Mouse (Mus musculus) midbrain, embryonic 12.5 days (tissue): ENCODE measurements at regions not wholly inside any gene's neighbourhood (a gene's known extent, or its start where the extent isn't known, plus 50 kb on each side); places are given as distances from the start of the nearest gene placed in this dataset.
A peak's percentile ranks its signal among the peaks of the same experiment; 100 is the strongest.

Source experiments
- ATAC-seq: fragments of 200-750 bp; cut with Nextera tagmentation; 2 replicates; pipeline ENCODE4 v1.8.0; 2017; ENCODE audit warnings: low read depth, moderate TSS enrichment, moderate library complexity; ENCODE audit not compliant: low FRiP score
- H3K27ac ChIP-seq: fragments of 300-500 bp; sonication (generic); replicated peaks from 2 replicates; pipeline ENCODE4 v1.5.1; 2016; ENCODE audit warnings: mild to moderate bottlenecking
- H3K27me3 ChIP-seq: fragments of 300-500 bp; sonication (generic); 2 replicates; pipeline ENCODE4 v1.6.1; 2016; ENCODE audit warnings: mild to moderate bottlenecking
- H3K36me3 ChIP-seq: fragments of 300-500 bp; sonication (generic); 2 replicates; pipeline ENCODE4 v1.6.1; 2016
- H3K4me1 ChIP-seq: fragments of 300-500 bp; sonication (generic); 2 replicates; pipeline ENCODE4 v1.6.1; 2016
- H3K4me2 ChIP-seq: fragments of 300-500 bp; sonication (generic); replicated peaks from 2 replicates; pipeline ENCODE4 v1.6.1; 2016; ENCODE audit warnings: mild to moderate bottlenecking, moderate library complexity
- H3K4me3 ChIP-seq: fragments of 300-500 bp; sonication (generic); 2 replicates; pipeline ENCODE4 v1.5.1; 2016; ENCODE audit warnings: mild to moderate bottlenecking
- H3K9ac ChIP-seq: fragments of 300-500 bp; sonication (generic); replicated peaks from 2 replicates; pipeline ENCODE4 v1.6.1; 2016; ENCODE audit warnings: mild to moderate bottlenecking, moderate library complexity
- H3K9me3 ChIP-seq: fragments of 300-500 bp; sonication (generic); 2 replicates; pipeline ENCODE4 v1.6.1; 2016; ENCODE audit warnings: mild to moderate bottlenecking
- WGBS: fragments of 180-500 bp; shearing (Covaris S2); methylation state at CpG from one replicate; pipeline ENCODE4 v1.1.7; 2016; 5-methylcytosine and 5-hydroxymethylcytosine counted together

DNA sequence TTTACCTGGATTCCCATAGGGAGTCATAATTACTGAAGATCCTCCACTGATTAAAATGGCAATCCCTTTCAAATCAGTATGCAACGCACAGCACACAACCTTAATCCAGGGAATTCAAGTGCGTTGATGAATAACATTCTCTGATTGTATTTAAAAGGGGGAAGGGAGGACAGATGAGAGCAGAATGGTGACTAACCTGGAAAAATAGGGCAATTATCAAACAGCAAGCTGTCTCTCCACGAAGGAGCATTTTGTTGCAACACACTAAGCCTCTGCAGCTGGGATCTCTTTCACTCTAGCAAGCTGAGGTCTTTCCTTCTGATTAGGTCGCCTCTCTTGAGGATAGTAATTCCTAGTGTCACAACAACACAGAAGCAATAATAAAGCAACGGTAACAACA, 501.5 kb downstream of the Tusc1 start:
- no peak overlapping the region for H3K4me3 ChIP-seq
- H3K9me3 ChIP-seq, result no peaks in the 10 kb centered on the region
- H3K27ac ChIP-seq, result no peak overlapping the region
- 22% methylated on average over 5 of the region's 5 CpGs for WGBS
- no peaks in the 10 kb centered on the region for H3K27me3 ChIP-seq
- no peak overlapping the region for H3K4me2 ChIP-seq
- H3K36me3 ChIP-seq, result no peaks in the 10 kb centered on the region
- no peak overlapping the region for H3K9ac ChIP-seq
- ATAC-seq, result peak; percentile 64
- H3K4me1 ChIP-seq, result peaks cover 6% of the 10 kb centered on the region; the same call in 1 of the 2 replicates

DNA sequence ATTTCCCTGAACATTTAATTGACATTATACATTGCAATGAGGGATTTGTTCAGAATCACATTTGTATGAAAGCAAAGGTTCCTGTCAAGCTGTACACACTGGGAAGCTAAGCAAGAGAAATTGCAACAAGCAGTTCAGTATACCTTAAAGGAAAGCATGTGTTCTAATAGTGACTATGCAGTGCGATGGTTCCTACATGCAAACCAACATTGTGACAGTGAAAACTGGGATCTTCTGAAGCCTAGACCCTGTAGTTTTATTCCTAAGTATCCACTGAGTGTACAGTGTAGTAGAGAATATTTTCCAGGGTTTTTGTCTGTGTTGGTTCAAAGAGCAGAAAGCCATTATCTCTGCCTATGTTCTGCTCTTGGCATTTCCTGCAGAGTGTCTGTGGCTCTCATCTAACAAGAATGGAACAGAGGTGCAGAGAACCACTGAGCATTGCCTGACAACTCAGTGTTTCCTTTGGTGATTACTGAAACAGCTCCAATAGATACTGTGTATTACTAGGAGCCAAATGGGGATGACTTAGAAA, 504.1 kb downstream of the Tusc1 start:
- peaks cover 6% of the 10 kb centered on the region; the same call in 1 of the 2 replicates for H3K4me1 ChIP-seq
- H3K9me3 ChIP-seq, result no peaks in the 10 kb centered on the region
- no peaks in the 10 kb centered on the region for H3K27me3 ChIP-seq
- WGBS, result 85% methylated on average over 1 of the region's 1 CpGs
- no peak overlapping the region for H3K27ac ChIP-seq
- no peak overlapping the region for H3K9ac ChIP-seq
- H3K4me2 ChIP-seq, result no peak overlapping the region
- no peak overlapping the region for H3K4me3 ChIP-seq
- ATAC-seq, result no peak
- no peaks in the 10 kb centered on the region for H3K36me3 ChIP-seq

DNA sequence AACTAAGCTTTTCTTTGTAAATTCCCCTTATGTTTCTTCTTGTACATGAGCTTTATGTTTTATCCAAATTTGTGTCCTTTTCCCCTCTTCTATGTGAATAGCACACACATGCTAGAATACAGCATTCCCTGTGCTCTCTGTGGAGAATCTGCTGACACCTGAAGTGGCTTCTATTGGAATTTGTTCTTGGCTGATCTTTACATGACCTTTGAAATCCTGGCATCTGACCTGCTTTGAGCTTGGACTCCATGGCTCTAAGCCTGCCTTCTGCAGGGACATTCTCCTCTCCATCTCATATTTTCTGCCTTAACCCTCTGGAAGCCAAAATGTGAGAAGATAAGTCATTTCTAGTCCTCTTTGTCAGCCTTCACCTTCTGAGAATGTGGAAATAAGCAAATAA, 507.5 kb downstream of the Tusc1 start:
- H3K27ac ChIP-seq, result no peak overlapping the region
- no peak overlapping the region for H3K9ac ChIP-seq
- H3K4me2 ChIP-seq, result no peak overlapping the region
- H3K27me3 ChIP-seq, result no peaks in the 10 kb centered on the region
- ATAC-seq, result no peak
- no peaks in the 10 kb centered on the region for H3K4me1 ChIP-seq
- no peaks in the 10 kb centered on the region for H3K9me3 ChIP-seq
- H3K4me3 ChIP-seq, result no peak overlapping the region
- no peaks in the 10 kb centered on the region for H3K36me3 ChIP-seq

DNA sequence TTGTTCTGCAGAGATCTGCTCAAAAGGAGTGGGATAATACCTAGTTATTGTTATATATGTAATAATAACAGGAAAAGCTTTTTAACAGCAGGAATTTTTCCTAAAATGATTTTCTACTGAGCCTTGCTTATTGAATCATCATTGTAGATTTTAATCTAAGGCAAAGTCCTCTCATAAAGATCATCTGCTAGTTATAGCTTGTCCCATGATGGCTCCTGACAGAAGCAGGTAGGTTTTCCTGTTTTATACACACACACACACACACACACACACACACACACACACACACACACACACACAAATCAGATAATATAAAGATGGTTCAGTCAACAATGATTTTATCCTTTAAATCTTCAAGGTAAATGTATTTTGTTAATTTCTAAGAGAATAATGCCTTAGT, 507.9 kb downstream of the Tusc1 start:
- no peaks in the 10 kb centered on the region for H3K4me1 ChIP-seq
- no peak overlapping the region for H3K4me3 ChIP-seq
- H3K36me3 ChIP-seq, result no peaks in the 10 kb centered on the region
- no peak overlapping the region for H3K27ac ChIP-seq
- H3K4me2 ChIP-seq, result no peak overlapping the region
- H3K27me3 ChIP-seq, result no peaks in the 10 kb centered on the region
- H3K9ac ChIP-seq, result no peak overlapping the region
- no peaks in the 10 kb centered on the region for H3K9me3 ChIP-seq
- no peak for ATAC-seq

DNA sequence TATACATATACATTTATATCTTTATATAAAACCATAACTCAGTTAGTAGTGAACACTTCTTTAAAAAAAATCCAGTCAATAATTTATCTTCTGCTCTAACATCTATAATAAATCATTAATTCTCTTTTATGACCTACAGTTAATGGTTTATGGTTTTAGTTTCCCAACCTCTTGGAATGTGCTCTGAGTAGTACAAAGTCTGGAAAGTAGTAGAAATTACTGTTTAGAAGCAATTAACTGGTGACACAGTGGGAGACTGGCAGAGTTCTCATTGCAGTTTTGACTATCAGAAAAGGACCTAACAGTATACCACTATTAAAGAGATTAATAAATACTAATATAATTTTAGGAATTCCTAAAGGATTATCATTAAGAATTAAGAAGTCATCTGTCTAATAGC, 508.3 kb downstream of the Tusc1 start:
- H3K4me2 ChIP-seq, result no peak overlapping the region
- H3K36me3 ChIP-seq, result no peaks in the 10 kb centered on the region
- no peak overlapping the region for H3K27ac ChIP-seq
- no peak for ATAC-seq
- H3K9ac ChIP-seq, result no peak overlapping the region
- no peaks in the 10 kb centered on the region for H3K9me3 ChIP-seq
- no peaks in the 10 kb centered on the region for H3K4me1 ChIP-seq
- H3K4me3 ChIP-seq, result no peak overlapping the region
- H3K27me3 ChIP-seq, result no peaks in the 10 kb centered on the region

DNA sequence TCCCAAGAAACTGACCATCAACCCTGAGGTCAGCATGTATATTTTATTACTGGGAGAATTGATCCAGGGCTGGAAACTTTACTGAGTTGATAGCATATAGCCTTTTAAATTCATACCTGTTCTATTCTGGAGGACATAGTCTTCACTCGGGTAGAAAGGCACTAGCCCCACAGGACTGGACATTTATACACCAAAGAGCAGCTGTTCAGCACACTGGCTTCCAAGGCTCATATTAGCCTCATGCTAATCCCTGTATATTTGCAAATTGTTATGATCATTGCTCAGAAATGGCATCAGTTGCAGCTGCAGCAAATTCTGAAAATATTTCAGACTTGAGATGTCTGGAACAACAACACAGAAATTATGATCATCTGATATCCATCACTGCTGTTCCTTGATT, 547.2 kb downstream of the Tusc1 start:
- WGBS, result 82% methylated on average over 1 of the region's 1 CpGs
- Histone ChIP-seq H3K9ac (no peak overlapping the region), H3K4me2 (no peak overlapping the region), H3K4me3 (no peak overlapping the region), H3K27ac (no peak overlapping the region), H3K4me1 (no peaks in the 10 kb centered on the region), H3K9me3 (no peaks in the 10 kb centered on the region), H3K27me3 (no peaks in the 10 kb centered on the region), H3K36me3 (no peaks in the 10 kb centered on the region)
- ATAC-seq, result no peak

DNA sequence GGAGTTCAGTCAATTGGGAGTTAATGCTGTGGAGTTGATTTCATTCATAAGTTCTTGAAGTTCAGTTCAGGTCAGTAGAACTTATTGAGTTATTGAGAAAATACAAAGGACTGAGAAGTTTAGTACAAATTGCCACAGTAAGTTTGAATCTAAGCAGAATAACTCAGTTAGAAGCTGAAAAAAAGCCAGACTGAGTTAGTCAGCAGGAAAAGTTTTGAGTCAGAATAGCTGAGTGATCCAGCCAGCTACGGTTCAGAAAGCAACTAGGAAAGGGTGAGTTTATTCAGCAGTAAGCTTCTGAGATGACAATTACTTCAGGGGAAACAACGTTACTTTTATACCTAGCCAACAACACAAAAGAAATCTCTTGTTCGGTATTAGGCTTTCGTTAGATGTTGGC, 557.2 kb downstream of the Tusc1 start:
- Histone ChIP-seq H3K4me1 (no peaks in the 10 kb centered on the region), H3K9ac (no peak overlapping the region), H3K36me3 (no peaks in the 10 kb centered on the region), H3K27me3 (no peaks in the 10 kb centered on the region), H3K4me2 (no peak overlapping the region), H3K4me3 (no peak overlapping the region), H3K9me3 (no peaks in the 10 kb centered on the region), H3K27ac (no peak overlapping the region)
- ATAC-seq, result no peak
- WGBS, result 82% methylated on average over 4 of the region's 4 CpGs

DNA sequence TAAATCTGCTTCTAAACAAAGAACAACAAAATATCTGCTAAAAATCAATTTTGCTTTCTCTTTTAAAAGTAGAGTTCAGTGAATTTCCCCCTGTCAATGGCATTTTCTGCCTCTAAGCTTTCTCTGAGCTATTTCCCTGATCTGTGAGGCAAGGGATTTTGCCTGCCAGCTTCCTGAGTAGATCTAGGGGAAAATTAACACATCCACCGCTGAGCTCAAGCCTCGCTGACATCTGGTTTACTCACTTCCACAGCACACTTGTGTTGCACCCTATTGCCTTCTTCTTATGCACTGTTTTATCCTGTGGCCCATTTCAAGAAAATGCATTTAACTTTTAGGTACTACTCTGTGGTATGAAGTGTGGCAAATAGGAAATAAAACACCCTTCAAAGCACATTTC, 556.5 kb upstream of the Gm12666 start:
- Histone ChIP-seq H3K9me3 (no peaks in the 10 kb centered on the region), H3K4me1 (no peaks in the 10 kb centered on the region), H3K27ac (no peak overlapping the region), H3K27me3 (no peaks in the 10 kb centered on the region), H3K36me3 (no peaks in the 10 kb centered on the region), H3K9ac (no peak overlapping the region), H3K4me3 (no peak overlapping the region), H3K4me2 (no peak overlapping the region)
- ATAC-seq, result no peak
- 41% methylated on average over 2 of the region's 2 CpGs for WGBS

DNA sequence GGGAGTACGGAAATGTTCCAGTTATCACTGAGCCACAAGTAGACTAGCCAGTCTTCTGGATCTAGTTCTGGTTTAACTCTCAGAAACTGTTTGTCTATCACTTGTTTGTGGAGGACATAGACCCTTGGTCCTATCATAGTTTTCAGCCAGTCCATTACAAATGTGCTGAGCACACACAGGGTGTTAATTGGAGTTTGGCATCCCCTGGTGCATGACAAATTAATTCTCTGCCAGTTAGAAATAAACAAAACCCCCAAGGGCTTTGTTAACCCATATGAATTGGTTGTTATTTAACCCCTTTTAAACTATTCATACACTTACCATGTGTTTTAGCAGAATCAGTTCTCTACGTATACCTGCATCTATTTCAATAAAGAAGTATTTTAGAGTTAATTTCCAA, 554.7 kb upstream of the Gm12666 start:
- H3K4me3 ChIP-seq, result no peak overlapping the region
- no peaks in the 10 kb centered on the region for H3K9me3 ChIP-seq
- H3K4me2 ChIP-seq, result no peak overlapping the region
- no peak overlapping the region for H3K27ac ChIP-seq
- WGBS, result 68% methylated on average over 2 of the region's 2 CpGs
- H3K4me1 ChIP-seq, result no peaks in the 10 kb centered on the region
- ATAC-seq, result no peak
- no peak overlapping the region for H3K9ac ChIP-seq
- no peaks in the 10 kb centered on the region for H3K36me3 ChIP-seq
- no peaks in the 10 kb centered on the region for H3K27me3 ChIP-seq

DNA sequence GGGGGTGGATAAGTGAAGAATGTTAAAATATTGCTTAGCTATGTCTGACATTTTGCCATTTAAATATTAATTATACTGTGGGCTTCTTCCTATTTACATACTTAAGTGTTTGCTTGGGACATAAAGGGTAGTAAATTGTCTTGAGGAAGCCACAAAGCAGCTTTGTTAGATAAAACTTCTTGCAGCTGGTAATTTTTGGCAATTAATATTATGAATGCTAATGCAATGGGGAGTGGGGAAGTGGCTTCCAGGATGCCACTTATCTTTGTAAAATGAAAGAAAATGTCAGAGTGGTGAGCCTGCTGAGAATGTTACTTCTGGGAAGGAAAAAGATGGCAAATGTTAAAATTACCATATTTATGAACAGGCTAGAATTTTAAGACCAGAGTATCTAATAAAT, 511.2 kb upstream of the Gm12666 start:
- ATAC-seq, result no peak

More for the DNA sequence above, 511.2 kb upstream of the Gm12666 start:
- no peak overlapping the region for H3K4me3 ChIP-seq
- H3K27ac ChIP-seq, result no peak overlapping the region
- H3K9ac ChIP-seq, result no peak overlapping the region
- H3K4me1 ChIP-seq, result no peaks in the 10 kb centered on the region
- no peaks in the 10 kb centered on the region for H3K9me3 ChIP-seq
- H3K4me2 ChIP-seq, result no peak overlapping the region
- no peaks in the 10 kb centered on the region for H3K27me3 ChIP-seq
- no peaks in the 10 kb centered on the region for H3K36me3 ChIP-seq
